Mouse (Mus musculus): ENCODE measurements at regions not wholly inside any gene's neighbourhood (a gene's known extent, or its start where the extent isn't known, plus 50 kb on each side); places are given as distances from the start of the nearest gene placed in this dataset.

GRCm38 (mm10) chr3:101165261-101165660 is 55.2 kb upstream of the Ptgfrn start:
- no peaks in the 10 kb centered on the region for H3K36me3 ChIP-seq (ENCODE audit: control insufficient read depth, insufficient read depth, low read length)
- WGBS = 70% methylated on average over 6 of the region's 6 CpGs
- no peak for ATAC-seq (ENCODE audit: low FRiP score, low TSS enrichment)

GRCm38 (mm10) chr3:101164771-101165170 is 54.7 kb upstream of the Ptgfrn start:
- WGBS = 84% methylated on average over 5 of the region's 5 CpGs
- H3K27me3 ChIP-seq (ENCODE audit: control insufficient read depth, insufficient read depth, low read length) = no peaks in the 10 kb centered on the region
- no peak overlapping the region for H3K4me2 ChIP-seq (ENCODE audit: low read length)
- no peak overlapping the region for H3K27ac ChIP-seq (replicated peaks; ENCODE audit: low read depth, low read length)
- no peak overlapping the region for H3K4me3 ChIP-seq (replicated peaks; ENCODE audit: low read depth, low read length)
- H3K4me1 ChIP-seq (ENCODE audit: control insufficient read depth, insufficient read depth, low read length) = peaks cover 18% of the 10 kb centered on the region
- DNase-seq (no peak), ATAC-seq (ENCODE audit: low FRiP score, low TSS enrichment) (no peak)
- H3K36me3 ChIP-seq (ENCODE audit: control insufficient read depth, insufficient read depth, low read length) = no peaks in the 10 kb centered on the region
- no peaks in the 10 kb centered on the region for H3K9me3 ChIP-seq (ENCODE audit: control insufficient read depth, low read length)
- no peak overlapping the region for H3K9ac ChIP-seq (replicated peaks; ENCODE audit: low read length)

More at GRCm38 (mm10) chr3:101165261-101165660, 55.2 kb upstream of the Ptgfrn start:
- DNase-seq = no peak
- no peaks in the 10 kb centered on the region for H3K27me3 ChIP-seq (ENCODE audit: control insufficient read depth, insufficient read depth, low read length)
- H3K4me3 ChIP-seq (replicated peaks; ENCODE audit: low read depth, low read length) = no peak overlapping the region
- H3K9ac ChIP-seq (replicated peaks; ENCODE audit: low read length) = no peak overlapping the region
- no peak overlapping the region for H3K27ac ChIP-seq (replicated peaks; ENCODE audit: low read depth, low read length)
- no peak overlapping the region for H3K4me2 ChIP-seq (ENCODE audit: low read length)
- peaks cover 18% of the 10 kb centered on the region for H3K4me1 ChIP-seq (ENCODE audit: control insufficient read depth, insufficient read depth, low read length)
- H3K9me3 ChIP-seq (ENCODE audit: control insufficient read depth, low read length) = no peaks in the 10 kb centered on the region

- 80% methylated on average over 4 of the region's 4 CpGs for WGBS
- Histone ChIP-seq H3K4me3 (replicated peaks; ENCODE audit: low read depth, low read length) (no peak overlapping the region), H3K4me2 (ENCODE audit: low read length) (no peak overlapping the region), H3K27me3 (ENCODE audit: control insufficient read depth, insufficient read depth, low read length) (no peaks in the 10 kb centered on the region), H3K9ac (replicated peaks; ENCODE audit: low read length) (no peak overlapping the region), H3K4me1 (ENCODE audit: control insufficient read depth, insufficient read depth, low read length) (peaks cover 18% of the 10 kb centered on the region), H3K27ac (replicated peaks; ENCODE audit: low read depth, low read length) (no peak overlapping the region), H3K36me3 (ENCODE audit: control insufficient read depth, insufficient read depth, low read length) (no peaks in the 10 kb centered on the region), H3K9me3 (ENCODE audit: control insufficient read depth, low read length) (no peaks in the 10 kb centered on the region)
- DNase-seq (no peak), ATAC-seq (ENCODE audit: low FRiP score, low TSS enrichment) (no peak)
Observed at GRCm38 (mm10) chr3:101163991-101164434, 53.9 kb upstream of the Ptgfrn start.

GRCm38 (mm10) chr3:101163160-101163990 is 53.3 kb upstream of the Ptgfrn start:
- H3K27me3 ChIP-seq (ENCODE audit: control insufficient read depth, insufficient read depth, low read length) = no peaks in the 10 kb centered on the region
- H3K4me3 ChIP-seq (replicated peaks; ENCODE audit: low read depth, low read length) = no peak overlapping the region
- WGBS = 44% methylated on average over 16 of the region's 16 CpGs
- H3K9me3 ChIP-seq (ENCODE audit: control insufficient read depth, low read length) = no peaks in the 10 kb centered on the region
- no peak overlapping the region for H3K9ac ChIP-seq (replicated peaks; ENCODE audit: low read length)
- H3K36me3 ChIP-seq (ENCODE audit: control insufficient read depth, insufficient read depth, low read length) = no peaks in the 10 kb centered on the region
- H3K27ac ChIP-seq (replicated peaks; ENCODE audit: low read depth, low read length) = peak overlapping the region; percentile 1; the same call in 1 of the 2 replicates
- ATAC-seq (ENCODE audit: low FRiP score, low TSS enrichment) (no peak), DNase-seq (no peak)
- 0 out of 2 replicates have a peak overlapping the region, but pooled peaks have one; percentile 4 for H3K4me2 ChIP-seq (ENCODE audit: low read length)
- H3K4me1 ChIP-seq (ENCODE audit: control insufficient read depth, insufficient read depth, low read length) = peaks cover 18% of the 10 kb centered on the region

GRCm38 (mm10) chr3:101162536-101163159 is 52.6 kb upstream of the Ptgfrn start:
- H3K4me3 ChIP-seq (replicated peaks; ENCODE audit: low read depth, low read length) = no peak overlapping the region
- ATAC-seq (ENCODE audit: low FRiP score, low TSS enrichment) = no peak
- H3K4me2 ChIP-seq (ENCODE audit: low read length) = 0 out of 2 replicates have a peak overlapping the region, but pooled peaks have one; percentile 4
- H3K9me3 ChIP-seq (ENCODE audit: control insufficient read depth, low read length) = no peaks in the 10 kb centered on the region
- no peaks in the 10 kb centered on the region for H3K27me3 ChIP-seq (ENCODE audit: control insufficient read depth, insufficient read depth, low read length)
- 46% methylated on average over 14 of the region's 14 CpGs for WGBS
- H3K4me1 ChIP-seq (ENCODE audit: control insufficient read depth, insufficient read depth, low read length) = peaks cover 18% of the 10 kb centered on the region
- H3K9ac ChIP-seq (replicated peaks; ENCODE audit: low read length) = no peak overlapping the region
- DNase-seq = peak; percentile 51
- no peaks in the 10 kb centered on the region for H3K36me3 ChIP-seq (ENCODE audit: control insufficient read depth, insufficient read depth, low read length)
- H3K27ac ChIP-seq (replicated peaks; ENCODE audit: low read depth, low read length) = peak overlapping the region; percentile 1; the same call in 1 of the 2 replicates

- no peak overlapping the region for H3K4me3 ChIP-seq (replicated peaks; ENCODE audit: low read depth, low read length)
- H3K9me3 ChIP-seq (ENCODE audit: control insufficient read depth, low read length) = no peaks in the 10 kb centered on the region
- ATAC-seq (ENCODE audit: low FRiP score, low TSS enrichment) (0 out of 2 replicates have a peak, but pooled peaks have one; percentile 24), DNase-seq (peak; percentile 18)
- 0 out of 2 replicates have a peak overlapping the region, but pooled peaks have one; percentile 1 for H3K4me2 ChIP-seq (ENCODE audit: low read length)
- 53% methylated on average over 14 of the region's 14 CpGs for WGBS
- H3K36me3 ChIP-seq (ENCODE audit: control insufficient read depth, insufficient read depth, low read length) = no peaks in the 10 kb centered on the region
- peaks cover 18% of the 10 kb centered on the region for H3K4me1 ChIP-seq (ENCODE audit: control insufficient read depth, insufficient read depth, low read length)
- H3K27me3 ChIP-seq (ENCODE audit: control insufficient read depth, insufficient read depth, low read length) = no peaks in the 10 kb centered on the region
- no peak overlapping the region for H3K9ac ChIP-seq (replicated peaks; ENCODE audit: low read length)
- peak overlapping the region; percentile 1; the same call in 1 of the 2 replicates for H3K27ac ChIP-seq (replicated peaks; ENCODE audit: low read depth, low read length)
Observed at GRCm38 (mm10) chr3:101161941-101162531, 52.0 kb upstream of the Ptgfrn start.

- no peaks in the 10 kb centered on the region for H3K9me3 ChIP-seq (ENCODE audit: control insufficient read depth, low read length)
- H3K4me3 ChIP-seq (replicated peaks; ENCODE audit: low read depth, low read length) = no peak overlapping the region
- DNase-seq (peak; percentile 40), ATAC-seq (ENCODE audit: low FRiP score, low TSS enrichment) (0 out of 2 replicates have a peak, but pooled peaks have one; percentile 29)
- no peaks in the 10 kb centered on the region for H3K27me3 ChIP-seq (ENCODE audit: control insufficient read depth, insufficient read depth, low read length)
- 18% methylated on average over 11 of the region's 11 CpGs for WGBS
- no peak overlapping the region for H3K27ac ChIP-seq (replicated peaks; ENCODE audit: low read depth, low read length)
- H3K4me1 ChIP-seq (ENCODE audit: control insufficient read depth, insufficient read depth, low read length) = peaks cover 18% of the 10 kb centered on the region
- no peak overlapping the region for H3K9ac ChIP-seq (replicated peaks; ENCODE audit: low read length)
- no peaks in the 10 kb centered on the region for H3K36me3 ChIP-seq (ENCODE audit: control insufficient read depth, insufficient read depth, low read length)
- no peak overlapping the region for H3K4me2 ChIP-seq (ENCODE audit: low read length)
Observed at GRCm38 (mm10) chr3:101161421-101161940, 51.4 kb upstream of the Ptgfrn start.

Data from midbrain, embryonic 14.5 days (tissue).